Mouse (Mus musculus) gonadal fat pad, adult 2 months (tissue): Measurements from ENCODE around the gene Zar1. TPM values are rescaled to one million over a fixed set of nuclear protein-coding genes. Genes with fewer than 3 reads are reported as not detected.

Source experiments
- polyA plus RNA-seq: library from polyadenylated mRNA; depleted of rRNA; stranded (reverse); fragments of >200 nt; gene quantifications from 2 replicates; pipeline ENCODE4 v1.2.3, GENCODE M21; 2012; rRNA removed

Zar1 gene
- polyA plus RNA-seq, 1 experiment: 0.08 TPM

Other genes starting within 250 kb of the Zar1 start
- 0.50 and 0.63 TPM in 2 replicates for gene Corin, start 76.8 kb downstream of the Zar1 start, polyA plus RNA-seq
- gene Nfxl1, start 21.6 kb downstream of the Zar1 start, polyA plus RNA-seq: 7.6 and 8.3 TPM in 2 replicates
- gene Gm5868, start 6.3 kb upstream of the Zar1 start, polyA plus RNA-seq: not detected in 2 replicates
- not detected in 2 replicates for gene Cnga1, start 63.0 kb upstream of the Zar1 start, polyA plus RNA-seq
- 0.30 and 0.94 TPM in 2 replicates for gene Nipal1, start 66.5 kb upstream of the Zar1 start, polyA plus RNA-seq
- gene Txk, start 171.5 kb upstream of the Zar1 start, polyA plus RNA-seq: 0.20 and 0.33 TPM in 2 replicates